In the genomic region with DNA sequence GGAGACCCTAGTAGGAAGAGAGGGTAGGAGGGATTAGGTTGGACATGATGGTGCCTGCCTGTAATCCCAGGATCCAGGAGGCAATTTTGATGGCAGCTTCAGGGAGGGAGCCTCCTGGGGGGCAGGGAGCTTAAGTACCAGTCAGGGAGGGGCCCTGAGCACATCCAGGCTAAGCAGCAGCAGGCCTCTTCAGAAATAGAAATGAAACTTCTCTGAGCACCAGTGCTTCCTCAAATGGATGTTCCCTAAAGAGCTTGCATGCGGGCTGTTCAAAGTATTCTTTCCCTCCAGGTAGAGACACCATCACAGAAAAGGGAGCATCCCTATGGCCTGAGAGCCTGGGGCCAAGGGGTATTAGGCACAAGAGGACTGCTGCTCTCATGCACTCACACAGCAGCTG, we compare ENCODE assay signal across 23 mouse cellular contexts. TPM values are rescaled to one million over a fixed set of nuclear protein-coding genes. Genes with fewer than 3 reads are reported as not detected.
"Had no signal": no experiment of that assay in that cellular context is flagged by ENCODE, and none has a peak within 500 bp of the region (broad histone marks: within the 10 kb centered on the region; RNA-seq: fewer than 3 reads in every experiment).

No protein-coding gene starts in this region.

- H3K9me3 ChIP-seq: kidney, embryonic 15.5 days; limb, embryonic 15.5 days; lung, embryonic 15.5 days; midbrain, embryonic 12.5 days had no signal

- H3K27me3 ChIP-seq: kidney, embryonic 15.5 days; limb, embryonic 15.5 days; lung, embryonic 15.5 days; midbrain, embryonic 12.5 days had no signal

- ATAC-seq: intestine, embryonic 16.5 days; midbrain, embryonic 16.5 days had no signal

- H3K4me1 ChIP-seq: kidney, embryonic 15.5 days; limb, embryonic 15.5 days; lung, embryonic 15.5 days; midbrain, embryonic 12.5 days had no signal

- DNase-seq: kidney, adult 2 months; kidney, postnatal 14 days; layer of hippocampus, adult 9-11 months; layer of hippocampus, postnatal 36 days; lung, postnatal 14 days; right cerebral cortex, adult 18-20 months; right cerebral cortex, postnatal 25 days; thymus, adult 2 months; thymus, postnatal 25 days had no signal

- H3K27ac ChIP-seq: kidney, embryonic 15.5 days; limb, embryonic 15.5 days; lung, embryonic 15.5 days; macrophage; midbrain, embryonic 12.5 days had no signal

- H3K4me2 ChIP-seq: kidney, embryonic 15.5 days; limb, embryonic 15.5 days; lung, embryonic 15.5 days; midbrain, embryonic 12.5 days had no signal

- H3K4me3 ChIP-seq: kidney, embryonic 15.5 days; limb, embryonic 15.5 days; lung, embryonic 15.5 days; midbrain, embryonic 12.5 days had no signal

- H3K9ac ChIP-seq: kidney, embryonic 15.5 days; limb, embryonic 15.5 days; lung, embryonic 15.5 days; midbrain, embryonic 12.5 days had no signal

RNA-seq across cellular contexts. Expression of a gene that starts 16.3 kb away (rescaled TPM):
- total RNA-seq: layer of hippocampus, postnatal 36 days; left cerebral cortex, adult 8-10 months; left cerebral cortex, postnatal 25 days; megakaryocyte-erythroid progenitor cell, adult 5-6 weeks had no signal
- polyA plus RNA-seq: intestine, embryonic 16.5 days; kidney, adult 2 months; kidney, embryonic 15.5 days; limb, embryonic 11.5 days; limb, embryonic 15.5 days; lung, embryonic 15.5 days; macrophage; midbrain, embryonic 12.5 days; midbrain, embryonic 16.5 days; neural tube, embryonic 14.5 days; small intestine, adult 2 months; stomach, embryonic 14.5 days; thymus, adult 2 months had no signal

RNA-seq across cellular contexts. Expression of a gene that starts 51.8 kb away (rescaled TPM):
- polyA plus RNA-seq: intestine, embryonic 16.5 days; kidney, embryonic 15.5 days; limb, embryonic 11.5 days; limb, embryonic 15.5 days; lung, embryonic 15.5 days; macrophage; midbrain, embryonic 12.5 days; small intestine, adult 2 months; stomach, embryonic 14.5 days had no signal
